Comparison of ENCODE assay signal across 38 mouse cellular contexts in the genomic region with DNA sequence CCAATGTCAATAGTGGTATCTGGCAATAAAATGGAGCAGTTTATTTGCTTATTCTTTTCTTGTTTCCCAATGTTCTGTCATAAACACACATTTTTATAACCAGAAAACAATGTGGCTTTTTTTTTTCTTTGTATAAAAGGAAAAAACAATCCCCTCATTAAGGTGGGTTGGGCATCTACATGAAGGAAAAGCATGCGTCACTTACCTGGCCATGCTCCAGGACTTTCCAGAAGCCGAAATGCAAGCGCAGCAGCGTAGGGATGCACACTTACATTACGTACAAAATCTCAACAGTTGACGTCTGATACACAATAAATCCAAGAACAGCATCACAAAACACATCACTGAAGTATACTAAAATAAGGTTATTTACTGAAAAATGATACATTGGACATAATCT. TPM values are rescaled to one million over a fixed set of nuclear protein-coding genes. Genes with fewer than 3 reads are reported as not detected.
"Had no signal": no experiment of that assay in that cellular context is flagged by ENCODE, and none has a peak within 500 bp of the region (broad histone marks: within the 10 kb centered on the region; RNA-seq: fewer than 3 reads in every experiment).

No protein-coding gene starts in this region.

- H3K27me3 ChIP-seq: embryonic facial prominence, embryonic 12.5 days; embryonic facial prominence, embryonic 13.5 days; embryonic facial prominence, embryonic 15.5 days; forebrain, embryonic 12.5 days; forebrain, embryonic 13.5 days; forebrain, embryonic 15.5 days had no signal

- H3K4me2 ChIP-seq: embryonic facial prominence, embryonic 12.5 days; embryonic facial prominence, embryonic 13.5 days; embryonic facial prominence, embryonic 15.5 days; forebrain, embryonic 12.5 days; forebrain, embryonic 13.5 days; forebrain, embryonic 15.5 days had no signal

- DNase-seq: cerebellum, adult 18-20 months; cerebellum, adult 2 months; cerebellum, adult 8-10 months; cerebellum, adult 9-10 months; cerebellum, adult 9-11 months; cerebellum, postnatal 10 days; cerebellum, postnatal 14 days; cerebellum, postnatal 25 days; cerebellum, postnatal 36 days; embryo, embryonic 11 days; forebrain, postnatal 0 days; gastrocnemius, adult 2 months; gastrocnemius, postnatal 10 days; gastrocnemius, postnatal 14 days; gastrocnemius, postnatal 25 days; gastrocnemius, postnatal 36 days; heart, adult 18-20 months had no signal

- H3K27ac ChIP-seq: embryonic facial prominence, embryonic 10.5 days; embryonic facial prominence, embryonic 12.5 days; embryonic facial prominence, embryonic 13.5 days; embryonic facial prominence, embryonic 15.5 days; forebrain, embryonic 10.5 days; forebrain, embryonic 12.5 days; forebrain, embryonic 13.5 days; forebrain, embryonic 15.5 days had no signal

- ATAC-seq: forebrain, embryonic 13.5 days; forebrain, embryonic 14.5 days; forebrain, embryonic 15.5 days; forebrain, embryonic 16.5 days; forebrain, postnatal 0 days had no signal

- H3K9ac ChIP-seq: embryonic facial prominence, embryonic 12.5 days; embryonic facial prominence, embryonic 13.5 days; embryonic facial prominence, embryonic 15.5 days; forebrain, embryonic 12.5 days; forebrain, embryonic 13.5 days; forebrain, embryonic 15.5 days; forebrain, postnatal 0 days had no signal

- H3K9me3 ChIP-seq: embryonic facial prominence, embryonic 10.5 days; embryonic facial prominence, embryonic 12.5 days; embryonic facial prominence, embryonic 13.5 days; embryonic facial prominence, embryonic 15.5 days; forebrain, embryonic 10.5 days; forebrain, embryonic 12.5 days; forebrain, embryonic 15.5 days had no signal

- H3K4me3 ChIP-seq: embryonic facial prominence, embryonic 10.5 days; embryonic facial prominence, embryonic 12.5 days; embryonic facial prominence, embryonic 13.5 days; embryonic facial prominence, embryonic 15.5 days; erythroblast, embryonic 14.5 days; forebrain, embryonic 10.5 days; forebrain, embryonic 12.5 days; forebrain, embryonic 13.5 days; forebrain, embryonic 15.5 days; gastrocnemius, adult 2 months had no signal

- H3K4me1 ChIP-seq: embryonic facial prominence, embryonic 10.5 days; embryonic facial prominence, embryonic 12.5 days; embryonic facial prominence, embryonic 13.5 days; embryonic facial prominence, embryonic 15.5 days; forebrain, embryonic 10.5 days; forebrain, embryonic 12.5 days; forebrain, embryonic 13.5 days; forebrain, embryonic 15.5 days had no signal

RNA-seq across cellular contexts. Expression of a gene that starts 35.5 kb away (rescaled TPM):
- total RNA-seq: common myeloid progenitor, adult 5-6 weeks; granulocyte monocyte progenitor cell, adult 5-6 weeks had no signal
- polyA plus RNA-seq: erythroblast, embryonic 14.5 days had no signal

RNA-seq across cellular contexts. Expression of a gene that starts 36.1 kb away (rescaled TPM):
- total RNA-seq: common myeloid progenitor, adult 5-6 weeks; granulocyte monocyte progenitor cell, adult 5-6 weeks had no signal
- polyA plus RNA-seq: erythroblast, embryonic 14.5 days had no signal

RNA-seq across cellular contexts. Expression of a gene that starts 55.5 kb away (rescaled TPM):
- total RNA-seq: common myeloid progenitor, adult 5-6 weeks; forebrain, postnatal 0 days; gastrocnemius, adult 18-20 months; gastrocnemius, adult 2 months; gastrocnemius, adult 8-10 months; gastrocnemius, postnatal 10 days; gastrocnemius, postnatal 36 days; gastrocnemius, postnatal 4 days; granulocyte monocyte progenitor cell, adult 5-6 weeks; heart, adult 18-20 months had no signal
- polyA plus RNA-seq: cerebellum, adult 2 months; cortical plate, adult 2 months; embryonic facial prominence, embryonic 10.5 days; embryonic facial prominence, embryonic 11.5 days; embryonic facial prominence, embryonic 12.5 days; erythroblast, embryonic 14.5 days; forebrain, embryonic 10.5 days; forebrain, embryonic 11.5 days; forebrain, embryonic 12.5 days; forebrain, embryonic 13.5 days; forebrain, embryonic 14.5 days; forebrain, embryonic 15.5 days; forebrain, embryonic 16.5 days; forebrain, postnatal 0 days; frontal cortex, adult 2 months; gonadal fat pad, adult 2 months had no signal
